Comparison of ENCODE assay signal across 11 mouse cellular contexts in the genomic region with DNA sequence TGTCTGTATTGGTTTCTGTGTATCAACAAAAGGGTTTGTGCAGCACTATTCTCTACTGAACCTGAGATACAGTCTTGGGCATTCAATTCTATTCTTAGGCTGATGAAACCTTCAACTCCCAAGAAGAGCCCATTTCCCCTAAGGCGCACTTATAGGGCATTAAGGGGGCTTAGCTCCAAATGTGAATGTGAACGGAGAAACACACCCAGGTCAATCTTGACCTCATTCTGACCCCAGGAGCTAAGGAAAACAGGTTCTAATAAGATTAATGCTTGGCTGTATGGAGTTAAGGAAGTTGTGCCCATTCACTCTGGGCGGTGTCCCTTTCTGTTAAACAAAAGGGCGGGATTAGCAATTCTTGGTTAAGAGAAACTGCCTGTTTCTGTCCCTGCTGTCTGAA. TPM values are rescaled to one million over a fixed set of nuclear protein-coding genes. Genes with fewer than 3 reads are reported as not detected.
DNase-seq lines count a peak whose midpoint lies in the region; ATAC-seq and TF ChIP-seq lines count a peak whose summit lies in the region.
"Had no signal": no experiment of that assay in that cellular context is flagged by ENCODE, and none has a peak within 500 bp of the region (broad histone marks: within the 10 kb centered on the region; RNA-seq: fewer than 3 reads in every experiment).

No protein-coding gene starts in this region.

- H3K27me3 ChIP-seq in heart, embryonic 16.5 days (ENCODE audit: control insufficient read depth, insufficient read depth, low read length), result no peaks in the 10 kb centered on the region; the same call in 1 of the 2 replicates
- H3K27me3 ChIP-seq in liver, embryonic 13.5 days, result peaks cover 24% of the 10 kb centered on the region
- H3K27me3 ChIP-seq in stomach, postnatal 0 days (ENCODE audit: control insufficient read depth, insufficient read depth, low read length), result no peaks in the 10 kb centered on the region
- H3K27me3 ChIP-seq: limb, embryonic 12.5 days had no signal

- peak overlapping the region; percentile 81; the same call in 1 of the 2 replicates for H3K4me2 ChIP-seq in heart, embryonic 16.5 days (ENCODE audit: low read depth, low read length)
- H3K4me2 ChIP-seq in liver, embryonic 13.5 days, result peak overlapping the region; percentile 72
- H3K4me2 ChIP-seq in stomach, postnatal 0 days (replicated peaks; ENCODE audit: low read depth), result no peak overlapping the region

- 0 out of 2 replicates have a peak, but pooled peaks cover 2% of the 10 kb centered on the region for H3K4me1 ChIP-seq in heart, embryonic 16.5 days (ENCODE audit: control insufficient read depth, insufficient read depth, low read length)
- peaks cover 13% of the 10 kb centered on the region for H3K4me1 ChIP-seq in liver, embryonic 13.5 days (replicated peaks)
- no peaks in the 10 kb centered on the region for H3K4me1 ChIP-seq in stomach, postnatal 0 days (replicated peaks; ENCODE audit: control insufficient read depth, insufficient read depth)
- H3K4me1 ChIP-seq: limb, embryonic 12.5 days had no signal

- 26% methylated on average over 4 of the region's 4 CpGs for WGBS in heart, embryonic 16.5 days
- WGBS in liver, embryonic 13.5 days (ENCODE audit: insufficient replicate concordance), result 23% methylated on average over 4 of the region's 4 CpGs
- WGBS in stomach, postnatal 0 days, result 26% methylated on average over 4 of the region's 4 CpGs

- no peak for DNase-seq in heart, adult 11 months
- DNase-seq in retina, postnatal 1 day, result peak; percentile 26
- DNase-seq in retina, embryonic 14.5 days (ENCODE audit: low spot score), result no peak
- DNase-seq in liver, embryonic 13.5 days, result no peak
- peak; percentile 19 for DNase-seq in stomach, postnatal 0 days (ENCODE audit: low spot score)
- no peak for DNase-seq in Muller cell, postnatal 12 days (ENCODE audit: inconsistent ontology term)
- DNase-seq in urinary bladder, postnatal 14 days (ENCODE audit: low spot score), result no peak
- DNase-seq: adrenal gland, postnatal 14 days; kidney, adult 18-20 months had no signal

- no peak overlapping the region for H3K4me3 ChIP-seq in heart, embryonic 16.5 days (ENCODE audit: low read length)
- H3K4me3 ChIP-seq in liver, embryonic 13.5 days (replicated peaks), result no peak overlapping the region
- no peak overlapping the region for H3K4me3 ChIP-seq in stomach, postnatal 0 days (ENCODE audit: low read depth, low read length)

- H3K27ac ChIP-seq in heart, embryonic 16.5 days (ENCODE audit: low read length), result no peak overlapping the region
- no peak overlapping the region for H3K27ac ChIP-seq in liver, embryonic 13.5 days
- H3K27ac ChIP-seq in stomach, postnatal 0 days (replicated peaks), result peak overlapping the region; percentile 45; the same call in 1 of the 2 replicates
- H3K27ac ChIP-seq: limb, embryonic 12.5 days had no signal

- H3K36me3 ChIP-seq in heart, embryonic 16.5 days (ENCODE audit: control insufficient read depth, insufficient read depth), result no peaks in the 10 kb centered on the region
- no peaks in the 10 kb centered on the region for H3K36me3 ChIP-seq in liver, embryonic 13.5 days
- H3K36me3 ChIP-seq in stomach, postnatal 0 days (ENCODE audit: control insufficient read depth, insufficient read depth, low read length), result no peaks in the 10 kb centered on the region
- H3K36me3 ChIP-seq: limb, embryonic 12.5 days had no signal

- no peak for TF ChIP-seq CTCF in stomach, postnatal 0 days (IDR thresholded peaks at IDR 0.05; ENCODE audit: low read depth)

- no peaks in the 10 kb centered on the region for H3K9me3 ChIP-seq in heart, embryonic 16.5 days (replicated peaks; ENCODE audit: control insufficient read depth, low read length)
- H3K9me3 ChIP-seq in liver, embryonic 13.5 days (replicated peaks), result no peaks in the 10 kb centered on the region
- H3K9me3 ChIP-seq in stomach, postnatal 0 days (ENCODE audit: control insufficient read depth, low read length), result no peaks in the 10 kb centered on the region
- H3K9me3 ChIP-seq: limb, embryonic 12.5 days had no signal

- no peak overlapping the region for H3K9ac ChIP-seq in heart, embryonic 16.5 days (ENCODE audit: low read length)
- no peak overlapping the region for H3K9ac ChIP-seq in liver, embryonic 13.5 days
- no peak overlapping the region for H3K9ac ChIP-seq in stomach, postnatal 0 days (ENCODE audit: low read length)
- H3K9ac ChIP-seq: limb, embryonic 12.5 days had no signal

- TF ChIP-seq EP300 in stomach, postnatal 0 days (optimal IDR thresholded peaks at IDR 0.05), result no peak

- no peak for ATAC-seq in heart, embryonic 16.5 days (replicated peaks; ENCODE audit: extremely low read depth, insufficient read depth, low FRiP score)
- ATAC-seq in liver, embryonic 13.5 days (ENCODE audit: low read depth), result no peak
- ATAC-seq in stomach, postnatal 0 days (ENCODE audit: low FRiP score, low TSS enrichment), result peak; percentile 57; the same call in 1 of the 2 replicates

RNA-seq across cellular contexts. Expression of a gene that starts 0.9 kb away (rescaled TPM):
- 4.3 and 5.0 TPM in 2 replicates for polyA plus RNA-seq in heart, embryonic 16.5 days (2015; fragmentation: Nextera tagmentation; extraction: Ambion mirVana)
- polyA plus RNA-seq in liver, embryonic 13.5 days (2015; fragmentation: Nextera tagmentation; extraction: Ambion mirVana), result 0.88 and 1.1 TPM in 2 replicates
- 12.5 and 14.3 TPM in 2 replicates for polyA plus RNA-seq in stomach, postnatal 0 days (2015; fragmentation: Nextera tagmentation; extraction: Ambion mirVana)

RNA-seq across cellular contexts. Expression of a gene that starts 13.9 kb away (rescaled TPM):
- 31.9 and 35.7 TPM in 2 replicates for polyA plus RNA-seq in heart, embryonic 16.5 days (2015; fragmentation: Nextera tagmentation; extraction: Ambion mirVana)
- 61.8 and 64.4 TPM in 2 replicates for polyA plus RNA-seq in liver, embryonic 13.5 days (2015; fragmentation: Nextera tagmentation; extraction: Ambion mirVana)
- polyA plus RNA-seq in stomach, postnatal 0 days (2015; fragmentation: Nextera tagmentation; extraction: Ambion mirVana), result 75.4 and 85.7 TPM in 2 replicates

RNA-seq across cellular contexts. Expression of a gene that starts 31.2 kb away (rescaled TPM):
- 10.4 and 11.8 TPM in 2 replicates for polyA plus RNA-seq in heart, embryonic 16.5 days (2015; fragmentation: Nextera tagmentation; extraction: Ambion mirVana)
- 4.9 and 5.0 TPM in 2 replicates for polyA plus RNA-seq in liver, embryonic 13.5 days (2015; fragmentation: Nextera tagmentation; extraction: Ambion mirVana)
- polyA plus RNA-seq in stomach, postnatal 0 days (2015; fragmentation: Nextera tagmentation; extraction: Ambion mirVana), result 6.2 and 6.9 TPM in 2 replicates

RNA-seq across cellular contexts. Expression of a gene that starts 45.0 kb away (rescaled TPM):
- polyA plus RNA-seq in heart, embryonic 16.5 days (2015; fragmentation: Nextera tagmentation; extraction: Ambion mirVana), result 23.8 and 25.7 TPM in 2 replicates
- polyA plus RNA-seq in liver, embryonic 13.5 days (2015; fragmentation: Nextera tagmentation; extraction: Ambion mirVana), result 40.1 and 41.9 TPM in 2 replicates
- 19.9 and 20.3 TPM in 2 replicates for polyA plus RNA-seq in stomach, postnatal 0 days (2015; fragmentation: Nextera tagmentation; extraction: Ambion mirVana)

Comparison
In these comparisons a context has a peak if more than half of its experiments do, and no peak if none do; other contexts are left out.
1. DNase-seq: peak in retina, postnatal 1 day (single experiment) and stomach, postnatal 0 days (single experiment); none in heart, adult 11 months (single experiment), retina, embryonic 14.5 days (single experiment), liver, embryonic 13.5 days (single experiment), Muller cell, postnatal 12 days (single experiment) and urinary bladder, postnatal 14 days (single experiment).